Mouse (Mus musculus): ENCODE data around the gene Ptpdc1.

Gene Ptpdc1

GRCm38 (mm10) chr13:48653788-48654770, 28.6 kb upstream of the Ptpdc1 start:
- peak; percentile 32 to 77 for DNase-seq

DNA sequence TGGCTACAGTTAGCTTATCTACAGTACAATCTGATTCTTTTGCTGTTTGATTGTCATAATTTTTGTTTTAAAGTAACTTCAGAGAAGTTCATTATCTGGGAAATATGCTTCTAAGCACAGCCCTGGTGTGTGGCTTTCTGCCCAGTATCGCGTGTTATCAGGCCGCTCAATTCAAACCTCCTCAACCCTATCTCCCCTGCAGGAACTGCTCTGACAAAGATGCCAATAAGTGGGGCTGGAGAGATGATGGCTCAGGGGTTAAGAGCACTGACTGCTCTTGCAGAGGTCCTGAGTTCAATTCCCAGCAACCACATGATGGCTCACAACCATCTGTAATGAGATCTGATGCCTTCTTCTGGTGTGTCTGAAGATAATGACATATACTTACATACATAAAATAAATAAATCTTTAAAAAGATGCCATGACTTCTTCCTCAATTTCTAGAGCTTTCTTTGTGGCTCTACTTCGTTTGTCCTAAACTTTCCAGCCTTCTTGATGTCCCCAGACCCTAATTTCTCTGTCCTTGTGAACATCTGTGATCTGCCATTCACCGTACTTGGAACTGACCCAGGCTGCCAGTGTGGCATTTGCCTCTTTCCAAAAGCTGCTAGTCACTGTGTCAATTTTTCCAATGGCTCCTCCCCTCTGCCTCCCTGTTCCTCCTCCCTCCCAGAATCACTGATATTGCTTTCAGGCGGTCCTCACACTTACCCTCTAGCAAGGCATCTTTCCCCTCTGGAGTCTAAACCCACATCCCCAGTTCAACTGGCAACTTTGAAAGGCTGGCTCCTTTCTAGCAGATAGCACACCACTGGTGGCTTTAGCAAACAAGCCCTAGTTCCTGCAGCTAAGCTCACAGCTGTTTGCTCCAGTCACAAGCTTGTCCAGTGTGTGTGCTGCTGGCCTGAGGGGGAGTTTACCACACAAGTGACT, 25.9 kb upstream of the Ptpdc1 start:
- DNase-seq, result no peak

GRCm38 (mm10) chr13:48650615-48651014, 25.2 kb upstream of the Ptpdc1 start:
- DNase-seq, result peak in 1 of 2 experiments; percentile 33

- DNase-seq, result no peak
Observed at GRCm38 (mm10) chr13:48646696-48647095, 21.2 kb upstream of the Ptpdc1 start.

GRCm38 (mm10) chr13:48643991-48644390, 18.5 kb upstream of the Ptpdc1 start:
- no peak for DNase-seq

- DNase-seq, result no peak
Observed at GRCm38 (mm10) chr13:48643072-48643471, 17.6 kb upstream of the Ptpdc1 start.

DNA sequence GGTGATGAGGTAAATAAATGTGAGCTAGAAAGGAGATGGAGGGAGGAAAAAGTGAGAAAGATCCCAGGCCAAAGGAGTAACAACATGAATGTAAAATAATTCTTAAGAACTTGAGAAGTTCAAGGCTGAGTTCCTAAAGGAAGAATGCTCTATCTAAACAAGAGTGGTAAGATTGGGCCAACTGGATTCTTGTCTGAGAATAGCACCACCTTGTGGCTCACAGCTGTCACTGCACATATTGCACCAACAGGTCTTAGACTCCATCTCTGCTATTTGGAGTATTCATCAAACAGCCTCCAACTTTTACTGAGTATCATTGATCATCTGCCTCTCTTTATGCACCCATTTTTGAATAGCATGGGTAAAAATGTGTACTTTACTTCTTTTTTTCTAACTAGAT, 14.1 kb upstream of the Ptpdc1 start:
- peak; percentile 50 to 62 for DNase-seq

DNA sequence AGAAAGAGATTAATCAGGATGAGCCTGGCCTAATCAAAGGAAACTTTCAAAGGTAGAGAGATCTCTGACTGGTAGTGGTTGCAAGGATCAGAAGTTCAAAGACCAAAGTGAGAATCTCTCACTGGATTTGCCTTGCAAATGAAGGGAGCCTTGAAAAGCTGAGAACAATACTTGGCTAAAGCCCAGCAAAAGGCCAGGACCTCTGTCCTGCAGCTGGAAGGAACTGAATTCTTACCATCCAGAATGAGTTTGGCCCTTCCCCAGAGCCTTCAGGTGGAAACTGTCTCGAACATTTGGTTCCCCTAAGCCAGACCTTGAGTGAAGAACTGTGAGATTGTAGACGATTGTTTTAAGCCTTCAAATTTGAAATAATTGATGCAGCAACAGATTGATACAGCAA, 12.2 kb upstream of the Ptpdc1 start:
- DNase-seq, result peak; percentile 67 to 68

DNA sequence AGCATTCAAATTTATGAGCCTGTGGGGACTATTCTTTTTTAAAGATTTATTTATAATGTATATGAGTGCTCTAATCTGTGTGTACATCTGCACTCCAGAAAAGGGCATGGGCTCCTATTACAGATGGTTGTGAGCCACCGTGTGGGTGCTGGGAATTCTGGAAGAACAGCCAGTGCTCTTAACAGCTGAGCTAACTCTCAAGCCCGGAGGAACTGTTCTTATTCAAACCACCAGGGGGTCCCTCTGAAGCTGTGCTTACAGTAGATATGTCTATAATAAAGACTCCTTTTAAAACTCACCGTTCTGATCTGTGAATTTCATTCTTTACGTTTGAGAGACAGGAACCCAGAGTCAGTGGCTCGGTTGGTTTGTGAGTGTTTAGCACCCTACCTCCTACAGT, 6.2 kb upstream of the Ptpdc1 start:
- DNase-seq, result no peak

DNA sequence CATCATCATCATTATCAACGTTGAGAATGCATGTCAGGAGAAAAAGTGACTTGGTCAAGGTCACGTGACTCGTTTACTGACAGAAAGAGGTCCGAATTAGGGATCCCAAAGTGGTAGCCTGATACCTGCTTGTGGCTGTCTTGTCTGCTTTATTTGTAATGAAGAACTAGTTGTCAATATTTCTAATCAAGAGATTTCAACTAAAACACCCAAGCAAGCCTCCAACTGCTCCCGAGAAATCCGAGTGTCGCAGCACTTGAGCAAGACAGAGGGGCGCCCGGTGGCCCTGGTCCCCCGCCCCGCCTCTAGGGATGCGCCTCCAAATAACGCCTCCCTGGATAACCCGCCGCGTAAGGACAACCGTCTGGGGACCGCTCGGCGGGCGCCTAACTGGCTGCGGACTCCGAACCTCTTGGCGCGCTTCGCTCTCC, 481 bp downstream of the Ptpdc1 start:
- DNase-seq, result no peak

- DNase-seq, result no peak
Observed at GRCm38 (mm10) chr13:48618890-48619289, 6.6 kb downstream of the Ptpdc1 start.

DNA sequence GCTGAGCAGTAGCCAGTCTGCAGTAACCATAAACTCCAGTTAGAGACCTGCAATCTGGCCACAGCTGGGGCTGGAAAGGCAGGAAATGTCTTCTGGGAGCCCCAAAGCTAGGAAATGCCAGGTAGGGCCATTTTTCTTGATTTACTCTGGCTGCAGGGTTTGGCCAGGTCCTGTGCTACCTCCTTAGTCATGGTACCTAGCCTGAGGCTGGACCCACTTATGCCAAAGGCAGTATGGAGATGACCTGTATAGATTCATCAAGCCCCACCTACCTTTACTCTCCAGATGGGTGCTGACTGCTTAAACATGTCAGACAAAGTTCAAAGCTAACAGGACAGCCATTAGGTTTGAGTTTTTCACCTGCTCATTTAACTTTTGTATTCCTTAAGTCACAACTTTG, 7.7 kb downstream of the Ptpdc1 start:
- peak; percentile 21 to 49 for DNase-seq

GRCm38 (mm10) chr13:48614525-48614924, 10.9 kb downstream of the Ptpdc1 start:
- DNase-seq, result no peak

DNA sequence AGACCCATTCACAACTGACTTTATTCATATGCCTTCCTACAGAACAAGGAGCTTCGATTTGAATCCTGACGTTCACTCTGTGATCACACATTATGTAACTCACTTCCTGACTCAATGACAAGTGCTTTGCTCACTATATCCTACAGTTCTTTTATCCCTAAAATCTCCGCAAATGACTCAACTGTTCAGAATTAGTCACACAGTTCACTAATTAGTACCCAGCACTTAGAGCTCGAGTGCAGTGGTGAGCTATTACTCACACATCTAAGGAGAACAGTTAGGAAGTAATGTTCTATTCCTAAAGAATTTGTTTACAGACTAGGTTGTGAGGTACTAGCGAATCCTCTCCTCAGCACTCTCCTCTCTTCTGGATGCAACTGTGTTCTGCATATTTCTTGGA, 16.4 kb downstream of the Ptpdc1 start:
- no peak for DNase-seq

- no peak for DNase-seq
Observed at GRCm38 (mm10) chr13:48604591-48604990, 20.9 kb downstream of the Ptpdc1 start.

GRCm38 (mm10) chr13:48603296-48603695, 22.2 kb downstream of the Ptpdc1 start:
- no peak for DNase-seq

- no peak for DNase-seq
Observed at GRCm38 (mm10) chr13:48594605-48595004, 30.9 kb downstream of the Ptpdc1 start.

DNA sequence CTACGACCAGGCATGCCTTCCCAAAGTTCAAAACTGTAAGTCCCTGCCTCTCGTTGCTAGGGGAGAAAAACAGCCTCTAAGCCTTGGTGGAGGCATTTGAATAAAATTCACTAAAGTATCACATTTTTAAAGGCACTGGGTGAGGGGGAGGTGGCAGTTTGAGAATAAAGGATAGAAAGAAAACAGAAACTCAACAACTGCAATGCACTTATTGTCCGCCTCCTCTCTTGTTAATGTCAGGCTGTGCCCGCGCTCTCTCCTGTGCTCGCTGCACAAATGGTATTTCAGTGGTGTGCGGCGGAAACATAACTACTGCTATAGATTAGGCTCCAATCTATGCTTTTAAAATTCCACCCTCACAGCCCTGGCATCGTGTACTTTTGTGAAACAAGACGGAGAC, 31.4 kb downstream of the Ptpdc1 start:
- DNase-seq, result no peak

GRCm38 (mm10) chr13:48593181-48593580, 32.3 kb downstream of the Ptpdc1 start:
- DNase-seq, result no peak

- no peak for DNase-seq
Observed at GRCm38 (mm10) chr13:48590743-48591142, 34.7 kb downstream of the Ptpdc1 start.

- DNase-seq, result no peak
Observed at GRCm38 (mm10) chr13:48587354-48587753, 38.1 kb downstream of the Ptpdc1 start.

DNA sequence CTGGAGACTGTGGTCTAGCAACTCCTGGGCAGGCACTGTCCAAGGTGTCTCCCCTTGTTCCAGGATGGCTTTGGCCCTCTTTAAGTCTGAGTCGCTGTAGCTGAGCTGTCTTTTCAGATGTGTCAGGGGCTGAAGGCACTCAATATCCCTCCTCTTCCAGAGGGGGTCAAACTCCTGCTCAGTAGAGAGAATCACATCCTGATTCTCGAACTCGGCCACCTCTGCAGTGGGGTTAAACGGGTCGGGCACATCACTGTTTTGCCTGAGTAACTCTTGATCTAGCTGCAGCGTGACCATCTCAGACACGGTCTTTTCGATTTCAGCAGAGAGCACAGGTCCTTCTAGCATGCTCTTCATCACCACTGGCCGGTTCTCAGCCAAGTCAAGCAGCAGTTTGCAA, 39.0 kb downstream of the Ptpdc1 start:
- peak; percentile 20 to 37 for DNase-seq

- DNase-seq, result no peak
Observed at GRCm38 (mm10) chr13:48585786-48586185, 39.7 kb downstream of the Ptpdc1 start.
